Mouse (Mus musculus) heart, adult 2 months (tissue): Measurements from ENCODE around the gene Dlg3.

Experiments
- EP300 ChIP-seq: fragments of 200-500 bp; IDR thresholded peaks from 2 replicates; pipeline ENCODE4 v1.6.1; 2011; ENCODE audit warnings: low read depth, low read length, control low read depth; ENCODE audit not compliant: insufficient read depth
- POLR2A ChIP-seq: fragments of 200-500 bp; IDR thresholded peaks from 2 replicates; pipeline ENCODE4 v1.6.1; 2011; ENCODE audit warnings: mild to moderate bottlenecking, low read depth, low read length, control low read depth; ENCODE audit not compliant: insufficient read depth

DNA sequence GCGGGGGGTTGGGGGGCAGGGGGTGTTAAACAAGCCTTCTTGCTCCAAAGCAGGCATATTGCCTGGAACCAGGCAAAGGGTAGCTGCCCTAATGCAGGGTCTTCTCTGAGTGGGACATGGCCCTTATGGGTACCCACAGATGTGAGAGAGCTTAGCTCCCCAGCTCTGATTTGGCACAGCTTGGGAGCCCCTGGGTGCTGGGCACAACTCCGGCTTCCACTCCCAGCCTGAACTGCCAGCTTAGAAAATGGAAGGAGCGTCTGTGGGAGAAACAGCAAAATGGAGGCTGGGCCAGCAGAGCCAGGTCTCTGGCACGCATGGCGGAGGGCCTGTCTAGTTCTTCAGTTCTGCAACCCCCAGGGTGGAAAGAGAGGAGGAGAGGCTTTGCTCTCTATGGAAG lies 1.8 kb downstream of the Dlg3 start:
- no peak for TF ChIP-seq EP300
- no peak for TF ChIP-seq POLR2A
